Mouse (Mus musculus): ENCODE measurements at regions not wholly inside any gene's neighbourhood (a gene's known extent, or its start where the extent isn't known, plus 50 kb on each side); places are given as distances from the start of the nearest gene placed in this dataset.

GRCm38 (mm10) chr14:114981120-114981519 is 110.9 kb upstream of the Gpc5 start:
- Histone ChIP-seq H3K4me3 (replicated peaks; ENCODE audit: low read length) (no peak overlapping the region), H3K9ac (ENCODE audit: low read length) (no peak overlapping the region), H3K4me1 (ENCODE audit: control insufficient read depth, insufficient read depth, low read length) (no peaks in the 10 kb centered on the region), H3K4me2 (ENCODE audit: low read depth, low read length) (no peak overlapping the region), H3K36me3 (ENCODE audit: control insufficient read depth, insufficient read depth, low read length) (no peaks in the 10 kb centered on the region), H3K9me3 (replicated peaks; ENCODE audit: control insufficient read depth, low read length) (no peaks in the 10 kb centered on the region), H3K27me3 (ENCODE audit: control insufficient read depth, insufficient read depth, low read length) (no peaks in the 10 kb centered on the region), H3K27ac (ENCODE audit: low read length) (no peak overlapping the region)
- whole genome bisulfite sequencing: 73% methylated on average over 3 of the region's 3 CpGs
- no peak for ATAC-seq (ENCODE audit: insufficient read depth, low FRiP score)

DNA sequence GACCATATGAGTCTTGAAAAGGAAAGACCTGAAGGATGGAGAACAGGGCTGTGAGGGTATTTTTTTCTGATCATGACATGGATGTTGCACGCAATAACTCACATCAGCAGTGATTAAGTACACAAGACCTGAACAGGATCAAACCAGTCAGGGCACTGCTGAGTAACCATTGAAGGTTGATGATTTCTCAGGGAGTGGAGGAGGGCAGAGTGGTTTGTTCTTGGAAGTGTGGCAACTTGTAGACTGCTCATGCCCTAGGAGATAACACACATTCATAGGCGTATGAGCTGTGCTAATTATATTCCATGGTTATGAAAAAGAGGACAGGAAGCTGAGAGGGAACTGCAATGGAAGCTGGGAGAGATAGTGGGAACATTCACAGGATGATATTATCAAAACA is 88.8 kb upstream of the Gpc5 start:
- Histone ChIP-seq H3K9ac (ENCODE audit: low read length) (no peak overlapping the region), H3K4me2 (ENCODE audit: low read depth, low read length) (no peak overlapping the region), H3K27me3 (ENCODE audit: control insufficient read depth, insufficient read depth, low read length) (no peaks in the 10 kb centered on the region), H3K36me3 (ENCODE audit: control insufficient read depth, insufficient read depth, low read length) (no peaks in the 10 kb centered on the region), H3K4me1 (ENCODE audit: control insufficient read depth, insufficient read depth, low read length) (0 out of 2 replicates have a peak, but pooled peaks cover 3% of the 10 kb centered on the region), H3K9me3 (replicated peaks; ENCODE audit: control insufficient read depth, low read length) (no peaks in the 10 kb centered on the region), H3K27ac (ENCODE audit: low read length) (no peak overlapping the region), H3K4me3 (replicated peaks; ENCODE audit: low read length) (no peak overlapping the region)
- 77% methylated on average over 2 of the region's 2 CpGs for WGBS
- no peak for ATAC-seq (ENCODE audit: insufficient read depth, low FRiP score)

DNA sequence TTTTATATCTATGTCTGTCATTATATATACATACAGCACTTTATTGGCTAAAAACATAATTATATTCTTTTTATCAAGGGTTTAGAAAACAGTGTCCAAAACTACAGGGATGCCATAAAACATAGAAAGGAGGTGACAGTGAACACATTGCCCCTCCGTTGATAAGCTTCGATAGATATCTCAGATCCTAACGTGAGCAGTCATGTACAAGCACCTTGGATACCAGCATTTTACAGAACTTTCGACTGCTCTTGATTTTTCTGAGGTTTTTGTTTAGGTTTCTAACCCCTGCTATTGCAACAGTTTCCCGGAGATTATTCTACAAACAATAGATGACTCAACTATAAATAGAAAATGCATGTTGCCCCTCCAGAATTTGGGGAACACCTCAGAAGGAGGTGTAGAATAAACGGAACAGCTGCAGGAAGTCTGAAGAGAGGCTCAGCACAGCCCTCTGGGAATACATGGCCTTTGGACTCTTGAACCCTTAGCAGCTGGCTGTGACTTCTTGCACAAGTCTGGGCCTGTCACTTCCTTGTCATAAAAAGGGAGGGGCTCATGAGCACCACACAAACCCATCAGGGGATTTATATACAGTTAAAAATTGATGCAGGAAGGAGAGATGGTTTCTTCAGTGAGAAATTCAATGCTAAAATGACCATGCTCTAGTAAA is 87.1 kb upstream of the Gpc5 start:
- ATAC-seq (ENCODE audit: insufficient read depth, low FRiP score): peak; percentile 81

GRCm38 (mm10) chr14:115010877-115011276 is 81.1 kb upstream of the Gpc5 start:
- Histone ChIP-seq H3K27me3 (ENCODE audit: control insufficient read depth, insufficient read depth, low read length) (no peaks in the 10 kb centered on the region), H3K27ac (ENCODE audit: low read length) (no peak overlapping the region), H3K9ac (ENCODE audit: low read length) (no peak overlapping the region), H3K36me3 (ENCODE audit: control insufficient read depth, insufficient read depth, low read length) (no peaks in the 10 kb centered on the region), H3K4me3 (replicated peaks; ENCODE audit: low read length) (no peak overlapping the region), H3K9me3 (replicated peaks; ENCODE audit: control insufficient read depth, low read length) (no peaks in the 10 kb centered on the region), H3K4me1 (ENCODE audit: control insufficient read depth, insufficient read depth, low read length) (no peaks in the 10 kb centered on the region), H3K4me2 (ENCODE audit: low read depth, low read length) (no peak overlapping the region)
- WGBS: 74% methylated on average over 3 of the region's 3 CpGs
- no peak for ATAC-seq (ENCODE audit: insufficient read depth, low FRiP score)

More for the DNA sequence above, 87.1 kb upstream of the Gpc5 start:
- Histone ChIP-seq H3K27ac (ENCODE audit: low read length) (no peak overlapping the region), H3K36me3 (ENCODE audit: control insufficient read depth, insufficient read depth, low read length) (no peaks in the 10 kb centered on the region), H3K27me3 (ENCODE audit: control insufficient read depth, insufficient read depth, low read length) (no peaks in the 10 kb centered on the region), H3K4me2 (ENCODE audit: low read depth, low read length) (no peak overlapping the region), H3K4me1 (ENCODE audit: control insufficient read depth, insufficient read depth, low read length) (0 out of 2 replicates have a peak, but pooled peaks cover 3% of the 10 kb centered on the region), H3K9me3 (replicated peaks; ENCODE audit: control insufficient read depth, low read length) (no peaks in the 10 kb centered on the region), H3K4me3 (replicated peaks; ENCODE audit: low read length) (no peak overlapping the region), H3K9ac (ENCODE audit: low read length) (no peak overlapping the region)
- WGBS: 40% methylated on average over 6 of the region's 6 CpGs

DNA sequence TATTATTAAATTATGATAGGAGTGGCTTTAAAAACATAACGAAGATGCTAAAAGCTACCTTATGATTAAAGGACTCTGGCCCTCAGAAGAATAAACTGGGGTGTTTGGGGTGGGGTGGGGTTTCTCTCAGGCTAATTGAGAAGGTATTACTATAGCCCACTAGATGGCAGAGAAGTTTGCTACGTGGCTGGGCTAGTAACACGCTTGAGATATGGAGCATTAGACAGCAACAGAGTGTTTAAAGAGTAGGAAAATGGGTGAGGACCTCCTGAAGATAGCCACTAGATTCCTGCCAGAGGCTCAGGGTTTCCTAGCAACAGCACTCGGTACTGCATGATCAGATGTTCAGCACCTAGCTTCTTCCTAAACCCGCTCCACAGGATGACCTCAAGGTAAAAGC is 76.7 kb upstream of the Gpc5 start:
- no peak for ATAC-seq (ENCODE audit: insufficient read depth, low FRiP score)
- H3K4me2 ChIP-seq (ENCODE audit: low read depth, low read length): no peak overlapping the region
- H3K36me3 ChIP-seq (ENCODE audit: control insufficient read depth, insufficient read depth, low read length): no peaks in the 10 kb centered on the region
- no peaks in the 10 kb centered on the region for H3K9me3 ChIP-seq (replicated peaks; ENCODE audit: control insufficient read depth, low read length)
- H3K27ac ChIP-seq (ENCODE audit: low read length): no peak overlapping the region
- H3K4me3 ChIP-seq (replicated peaks; ENCODE audit: low read length): no peak overlapping the region
- H3K27me3 ChIP-seq (ENCODE audit: control insufficient read depth, insufficient read depth, low read length): no peaks in the 10 kb centered on the region
- 38% methylated on average over 5 of the region's 5 CpGs for WGBS
- no peaks in the 10 kb centered on the region for H3K4me1 ChIP-seq (ENCODE audit: control insufficient read depth, insufficient read depth, low read length)
- no peak overlapping the region for H3K9ac ChIP-seq (ENCODE audit: low read length)

DNA sequence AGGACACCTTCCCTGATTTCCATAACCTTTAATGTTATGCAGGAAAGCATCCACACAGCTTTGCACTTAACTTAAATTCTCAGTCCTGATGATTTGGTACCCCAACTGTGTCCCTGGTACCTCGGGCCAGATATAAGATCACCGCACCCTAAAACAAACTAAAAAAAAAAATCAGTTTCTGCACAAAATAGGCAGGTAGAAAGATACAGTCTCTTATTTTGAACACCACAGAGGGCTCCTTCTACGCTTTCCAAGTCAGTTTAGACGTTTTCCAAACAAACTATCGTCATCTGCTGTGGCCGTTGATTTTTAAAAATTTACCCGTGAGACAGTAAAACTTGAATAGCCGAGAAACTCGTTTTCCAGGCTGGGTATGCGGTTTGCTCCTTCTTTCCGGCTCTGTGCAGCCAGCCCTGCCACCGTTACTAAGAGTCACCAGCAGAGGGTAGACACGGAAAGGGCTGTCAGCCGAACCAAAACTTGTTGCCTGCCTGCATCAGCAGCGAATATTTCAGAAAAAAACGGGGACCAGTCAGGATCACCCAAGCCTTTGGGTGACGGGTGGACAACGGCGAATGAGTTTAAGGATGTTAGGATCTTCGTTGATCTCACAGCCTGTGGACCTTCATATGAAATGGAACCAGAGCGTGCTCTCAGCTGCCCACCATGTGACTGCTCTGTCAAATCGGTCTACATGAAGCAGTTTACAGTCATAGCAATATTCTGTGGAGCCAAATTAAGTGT is 74.4 kb upstream of the Gpc5 start:
- Histone ChIP-seq H3K27me3 (ENCODE audit: control insufficient read depth, insufficient read depth, low read length) (no peaks in the 10 kb centered on the region), H3K4me3 (replicated peaks; ENCODE audit: low read length) (peak overlapping the region; percentile 43), H3K36me3 (ENCODE audit: control insufficient read depth, insufficient read depth, low read length) (no peaks in the 10 kb centered on the region), H3K4me1 (ENCODE audit: control insufficient read depth, insufficient read depth, low read length) (no peaks in the 10 kb centered on the region), H3K9me3 (replicated peaks; ENCODE audit: control insufficient read depth, low read length) (no peaks in the 10 kb centered on the region), H3K9ac (ENCODE audit: low read length) (peak overlapping the region; percentile 46), H3K4me2 (ENCODE audit: low read depth, low read length) (peak overlapping the region; percentile 66), H3K27ac (ENCODE audit: low read length) (no peak overlapping the region)
- ATAC-seq (ENCODE audit: insufficient read depth, low FRiP score): peak; percentile 75
- 15% methylated on average over 22 of the region's 22 CpGs for WGBS

GRCm38 (mm10) chr14:115028011-115028410 is 64.0 kb upstream of the Gpc5 start:
- Histone ChIP-seq H3K9ac (ENCODE audit: low read length) (no peak overlapping the region), H3K27me3 (ENCODE audit: control insufficient read depth, insufficient read depth, low read length) (no peaks in the 10 kb centered on the region), H3K9me3 (replicated peaks; ENCODE audit: control insufficient read depth, low read length) (no peaks in the 10 kb centered on the region), H3K4me1 (ENCODE audit: control insufficient read depth, insufficient read depth, low read length) (no peaks in the 10 kb centered on the region), H3K4me2 (ENCODE audit: low read depth, low read length) (no peak overlapping the region), H3K4me3 (replicated peaks; ENCODE audit: low read length) (no peak overlapping the region), H3K36me3 (ENCODE audit: control insufficient read depth, insufficient read depth, low read length) (no peaks in the 10 kb centered on the region), H3K27ac (ENCODE audit: low read length) (no peak overlapping the region)
- 81% methylated on average over 7 of the region's 7 CpGs for WGBS
- no peak for ATAC-seq (ENCODE audit: insufficient read depth, low FRiP score)

DNA sequence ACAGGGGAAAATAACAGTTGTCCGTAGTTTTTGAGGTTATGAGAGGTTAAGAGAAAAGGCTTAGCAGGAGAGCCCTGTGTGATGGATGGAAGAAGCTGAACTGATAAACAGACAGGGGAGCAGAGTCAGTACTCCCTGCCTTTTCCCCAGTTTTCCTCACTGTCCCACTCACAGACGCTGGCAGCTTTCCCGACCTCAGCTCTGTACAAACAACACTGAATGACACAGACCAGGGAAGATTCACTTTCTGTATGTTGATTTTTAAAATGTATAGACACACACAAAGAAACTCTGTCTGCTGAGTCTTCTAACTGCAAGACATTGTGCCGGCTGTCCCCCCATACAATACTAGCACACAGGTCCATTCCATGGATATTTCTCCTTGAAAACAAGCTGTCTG is 60.3 kb upstream of the Gpc5 start:
- 33% methylated on average over 4 of the region's 4 CpGs for WGBS
- H3K36me3 ChIP-seq (ENCODE audit: control insufficient read depth, insufficient read depth, low read length): no peaks in the 10 kb centered on the region
- H3K4me2 ChIP-seq (ENCODE audit: low read depth, low read length): no peak overlapping the region
- H3K4me3 ChIP-seq (replicated peaks; ENCODE audit: low read length): no peak overlapping the region
- no peak for ATAC-seq (ENCODE audit: insufficient read depth, low FRiP score)
- no peak overlapping the region for H3K27ac ChIP-seq (ENCODE audit: low read length)
- no peaks in the 10 kb centered on the region for H3K27me3 ChIP-seq (ENCODE audit: control insufficient read depth, insufficient read depth, low read length)
- no peaks in the 10 kb centered on the region for H3K9me3 ChIP-seq (replicated peaks; ENCODE audit: control insufficient read depth, low read length)
- H3K4me1 ChIP-seq (ENCODE audit: control insufficient read depth, insufficient read depth, low read length): no peaks in the 10 kb centered on the region
- H3K9ac ChIP-seq (ENCODE audit: low read length): no peak overlapping the region

GRCm38 (mm10) chr14:115033375-115033969 is 58.5 kb upstream of the Gpc5 start:
- Histone ChIP-seq H3K9ac (ENCODE audit: low read length) (no peak overlapping the region), H3K36me3 (ENCODE audit: control insufficient read depth, insufficient read depth, low read length) (no peaks in the 10 kb centered on the region), H3K27me3 (ENCODE audit: control insufficient read depth, insufficient read depth, low read length) (no peaks in the 10 kb centered on the region), H3K4me3 (replicated peaks; ENCODE audit: low read length) (no peak overlapping the region), H3K4me1 (ENCODE audit: control insufficient read depth, insufficient read depth, low read length) (no peaks in the 10 kb centered on the region), H3K4me2 (ENCODE audit: low read depth, low read length) (no peak overlapping the region), H3K9me3 (replicated peaks; ENCODE audit: control insufficient read depth, low read length) (no peaks in the 10 kb centered on the region), H3K27ac (ENCODE audit: low read length) (no peak overlapping the region)
- no peak for ATAC-seq (ENCODE audit: insufficient read depth, low FRiP score)
- WGBS: 77% methylated on average over 5 of the region's 5 CpGs
